Mouse (Mus musculus): ENCODE data around the gene Arfgap1.

Gene Arfgap1

GRCm38 (mm10) chr2:180985635-180986034 lies 18.6 kb downstream of the Arfgap1 start:
- in situ Hi-C loops (cut with MboI, MseI), result no loop called here

GRCm38 (mm10) chr2:180986449-180986848 lies 19.4 kb downstream of the Arfgap1 start, which contains the start of gene Col20a1:
Gene Col20a1 (plus strand): TSS chr2:180986535.
- in situ Hi-C loops (cut with MboI, MseI), result no loop called here

GRCm38 (mm10) chr2:180987001-180987400 lies 20.0 kb downstream of the Arfgap1 start:
- in situ Hi-C loops (cut with MboI, MseI), result no loop called here

GRCm38 (mm10) chr2:180987432-180988030 lies 20.5 kb downstream of the Arfgap1 start:
- in situ Hi-C loops (cut with MboI, MseI), result no loop called here

GRCm38 (mm10) chr2:180988347-180988913 lies 21.4 kb downstream of the Arfgap1 start:
- in situ Hi-C loops (cut with MboI, MseI), result no loop called here

GRCm38 (mm10) chr2:180988948-180989347 lies 21.9 kb downstream of the Arfgap1 start:
- in situ Hi-C loops (cut with MboI, MseI), result no loop called here

GRCm38 (mm10) chr2:180990347-180990746 lies 23.3 kb downstream of the Arfgap1 start:
- in situ Hi-C loops (cut with MboI, MseI), result no loop called here

GRCm38 (mm10) chr2:180994360-180994759 lies 27.3 kb downstream of the Arfgap1 start:
- in situ Hi-C loops (cut with MboI, MseI), result no loop called here

GRCm38 (mm10) chr2:180995457-180995856 lies 28.4 kb downstream of the Arfgap1 start:
- in situ Hi-C loops (cut with MboI, MseI), result no loop called here

GRCm38 (mm10) chr2:180996436-180996835 lies 29.4 kb downstream of the Arfgap1 start:
- in situ Hi-C loops (cut with MboI, MseI), result no loop called here

- in situ Hi-C loops (cut with MboI, MseI), result no loop called here
Measured at GRCm38 (mm10) chr2:180996905-180997304, 29.9 kb downstream of the Arfgap1 start.

GRCm38 (mm10) chr2:181007054-181007453 lies 40.0 kb downstream of the Arfgap1 start:
- in situ Hi-C loops (cut with MboI, MseI), result no loop called here

GRCm38 (mm10) chr2:181008339-181008738 lies 41.3 kb downstream of the Arfgap1 start:
- in situ Hi-C loops (cut with MboI, MseI), result no loop called here

GRCm38 (mm10) chr2:181031406-181031934 lies 64.4 kb downstream of the Arfgap1 start:
- in situ Hi-C loops (cut with MboI, MseI), result no loop called here
